Mouse (Mus musculus) stomach, embryonic 16.5 days (tissue): ENCODE results near the gene Rpp38. TPM values are rescaled to one million over a fixed set of nuclear protein-coding genes. Genes with fewer than 3 reads are reported as not detected.
A peak's percentile ranks its signal among the peaks of the same experiment; 100 is the strongest.

Source experiments
- ATAC-seq: fragments of 200-750 bp; cut with Nextera tagmentation; 2 replicates; pipeline ENCODE4 v1.8.0; 2017; ENCODE audit warnings: moderate number of reproducible peaks, moderate TSS enrichment; ENCODE audit not compliant: insufficient read depth, low FRiP score
- H3K27ac ChIP-seq: fragments of 300-500 bp; sonication (generic); 2 replicates; pipeline ENCODE4 v1.5.1; 2014; ENCODE audit warnings: low read length
- H3K27me3 ChIP-seq: fragments of 300-500 bp; sonication (generic); 2 replicates; pipeline ENCODE4 v1.6.1; 2014; ENCODE audit warnings: low read length, control low read depth, mixed read lengths; ENCODE audit not compliant: control insufficient read depth, insufficient read depth
- H3K36me3 ChIP-seq: fragments of 300-500 bp; sonication (generic); 2 replicates; pipeline ENCODE4 v1.6.1; 2014; ENCODE audit warnings: low read length; ENCODE audit not compliant: control insufficient read depth, insufficient read depth
- H3K4me1 ChIP-seq: fragments of 300-500 bp; sonication (generic); 2 replicates; pipeline ENCODE4 v1.6.1; 2014; ENCODE audit warnings: low read length, control low read depth, mixed read lengths; ENCODE audit not compliant: control insufficient read depth, insufficient read depth
- H3K4me2 ChIP-seq: fragments of 300-500 bp; sonication (generic); 2 replicates; pipeline ENCODE4 v1.6.1; 2014; ENCODE audit warnings: low read depth, low read length, mixed read lengths
- H3K4me3 ChIP-seq: fragments of 300-500 bp; sonication (generic); replicated peaks from 2 replicates; pipeline ENCODE4 v1.5.1; 2014; ENCODE audit warnings: mild to moderate bottlenecking, low read length
- H3K9ac ChIP-seq: fragments of 300-500 bp; sonication (generic); 2 replicates; pipeline ENCODE4 v1.6.1; 2014; ENCODE audit warnings: low read length
- H3K9me3 ChIP-seq: fragments of 300-500 bp; sonication (generic); replicated peaks from 2 replicates; pipeline ENCODE4 v1.6.1; 2016; ENCODE audit warnings: low read length, control low read depth; ENCODE audit not compliant: control insufficient read depth
- WGBS: fragments of 180-500 bp; shearing (Covaris S2); extraction: QIAGEN DNeasy Blood & Tissue Kit; methylation state at CpG from one replicate; pipeline ENCODE4 v1.1.7; 2014; 5-methylcytosine and 5-hydroxymethylcytosine counted together
- polyA plus RNA-seq: library from polyadenylated mRNA; unstranded; fragments of >200 nt; fragmentation: Nextera tagmentation; extraction: Ambion mirVana; gene quantifications from 2 replicates; pipeline ENCODE4 v1.2.1, GENCODE M21; 2015

Rpp38 gene
- polyA plus RNA-seq, 1 experiment from 2014 or later = 22.0 TPM

DNA sequence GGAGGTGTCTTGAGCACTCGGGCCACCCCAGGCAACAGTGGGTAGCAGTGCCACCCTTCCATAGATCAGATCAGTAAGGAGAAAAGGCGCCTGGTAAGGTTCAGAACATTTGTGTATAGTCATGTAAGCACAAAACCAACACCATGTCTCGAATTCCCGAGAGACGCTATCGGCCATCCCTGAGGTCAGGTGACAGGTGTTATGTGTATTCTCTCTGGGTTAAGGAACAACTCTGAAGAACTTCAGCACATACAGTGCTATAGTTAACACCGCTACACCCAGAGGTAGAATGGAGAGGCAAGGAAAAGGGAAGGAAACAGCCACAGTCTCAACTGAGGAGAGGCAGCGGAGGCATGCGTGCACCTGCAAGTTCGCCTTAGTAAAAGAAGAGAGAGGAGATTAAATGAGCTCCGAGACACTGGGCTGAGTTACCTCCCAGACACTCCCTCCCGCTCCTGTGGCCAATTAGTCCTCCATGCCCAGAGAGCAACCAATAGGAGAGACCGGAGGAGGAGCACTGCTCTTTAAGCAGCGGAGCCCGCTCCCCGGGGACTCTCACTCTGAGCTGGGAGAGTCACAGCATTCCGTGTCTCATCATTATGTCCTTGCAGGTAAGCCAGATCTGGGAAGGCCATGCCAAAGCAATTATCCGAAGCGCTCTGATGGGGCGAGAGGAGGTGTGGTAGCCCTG is 3.3 kb upstream of the Rpp38 start, which contains the start of gene Acbd7:
Acbd7 (plus strand) TSS at position 558 of the 691 bp plus-strand sequence.
- H3K9ac ChIP-seq = no peak within 1 kb of the TSS
- peak; percentile 42; the same call in 1 of the 2 replicates for ATAC-seq

DNA sequence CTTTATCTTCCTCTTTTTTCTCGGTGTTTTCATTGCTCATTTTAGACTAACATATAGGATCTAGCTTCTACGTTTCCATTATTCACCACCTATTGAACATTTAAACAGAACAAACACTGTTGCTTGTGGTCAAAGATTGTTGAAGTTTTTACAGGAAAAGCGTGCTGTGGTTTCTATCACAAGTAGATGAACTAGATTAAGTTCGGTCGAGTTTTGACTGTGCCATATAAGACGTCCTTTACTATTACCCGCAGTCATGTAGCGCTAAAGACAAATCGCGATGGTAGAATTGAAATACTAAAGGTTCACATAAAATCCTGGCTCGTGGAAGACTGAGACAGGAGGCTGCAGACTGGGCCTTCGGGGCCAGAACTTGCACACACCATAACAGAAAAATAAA is 1.3 kb upstream of the Rpp38 start:
- no peak for ATAC-seq
- WGBS = 87% methylated on average over 12 of the region's 12 CpGs
- Histone ChIP-seq H3K4me2 (no peak overlapping the region), H3K27ac (no peak overlapping the region), H3K4me3 (no peak overlapping the region), H3K9ac (no peak overlapping the region), H3K27me3 (0 out of 2 replicates have a peak, but pooled peaks cover 2% of the 10 kb centered on the region), H3K4me1 (peaks cover 14% of the 10 kb centered on the region), H3K9me3 (no peaks in the 10 kb centered on the region), H3K36me3 (peaks cover 6% of the 10 kb centered on the region; the same call in 1 of the 2 replicates)

More for the DNA sequence above, 3.3 kb upstream of the Rpp38 start, which contains the start of gene Acbd7:
- no peak within 1 kb of the TSS for H3K27ac ChIP-seq
- peaks cover 9% of the 10 kb centered on the region for H3K4me1 ChIP-seq
- no peaks in the 10 kb centered on the region for H3K9me3 ChIP-seq
- peak within 1 kb of the TSS; percentile 40 for H3K4me3 ChIP-seq
- 4% methylated on average over 20 of the region's 20 CpGs for WGBS
- H3K36me3 ChIP-seq = no peaks in the 10 kb centered on the region
- H3K27me3 ChIP-seq = 0 out of 2 replicates have a peak, but pooled peaks cover 2% of the 10 kb centered on the region
- H3K4me2 ChIP-seq = peak within 1 kb of the TSS; percentile 69

DNA sequence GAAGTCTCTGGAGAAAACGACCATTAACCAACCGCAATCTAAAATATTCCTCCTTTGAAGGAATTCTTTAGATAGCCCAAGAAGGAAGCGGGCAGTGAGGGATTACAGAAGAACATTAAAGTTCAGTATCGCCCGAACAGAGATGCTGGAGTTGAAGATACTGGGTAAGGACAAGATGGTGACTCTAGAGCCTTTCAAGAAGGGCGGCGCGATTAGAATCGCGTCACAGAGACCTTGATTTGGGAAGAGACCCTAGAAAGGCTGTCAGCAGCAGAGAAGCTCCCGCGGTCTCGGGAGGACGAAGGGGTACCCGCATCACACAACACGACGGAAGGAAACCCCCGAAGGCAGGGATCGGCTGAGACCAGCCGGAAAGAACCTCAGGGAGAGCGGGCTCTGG is 387 bp downstream of the Rpp38 start:
- under 1% methylated on average over 21 of the region's 21 CpGs for WGBS
- ATAC-seq = no peak
- H3K4me2 ChIP-seq = peak overlapping the region; percentile 56
- H3K9ac ChIP-seq = peak overlapping the region; percentile 82
- H3K27ac ChIP-seq = peak overlapping the region; percentile 66
- no peaks in the 10 kb centered on the region for H3K9me3 ChIP-seq
- 0 out of 2 replicates have a peak, but pooled peaks cover 2% of the 10 kb centered on the region for H3K27me3 ChIP-seq
- H3K4me3 ChIP-seq = peak overlapping the region; percentile 69
- H3K4me1 ChIP-seq = peaks cover 14% of the 10 kb centered on the region
- peaks cover 15% of the 10 kb centered on the region; the same call in 1 of the 2 replicates for H3K36me3 ChIP-seq

DNA sequence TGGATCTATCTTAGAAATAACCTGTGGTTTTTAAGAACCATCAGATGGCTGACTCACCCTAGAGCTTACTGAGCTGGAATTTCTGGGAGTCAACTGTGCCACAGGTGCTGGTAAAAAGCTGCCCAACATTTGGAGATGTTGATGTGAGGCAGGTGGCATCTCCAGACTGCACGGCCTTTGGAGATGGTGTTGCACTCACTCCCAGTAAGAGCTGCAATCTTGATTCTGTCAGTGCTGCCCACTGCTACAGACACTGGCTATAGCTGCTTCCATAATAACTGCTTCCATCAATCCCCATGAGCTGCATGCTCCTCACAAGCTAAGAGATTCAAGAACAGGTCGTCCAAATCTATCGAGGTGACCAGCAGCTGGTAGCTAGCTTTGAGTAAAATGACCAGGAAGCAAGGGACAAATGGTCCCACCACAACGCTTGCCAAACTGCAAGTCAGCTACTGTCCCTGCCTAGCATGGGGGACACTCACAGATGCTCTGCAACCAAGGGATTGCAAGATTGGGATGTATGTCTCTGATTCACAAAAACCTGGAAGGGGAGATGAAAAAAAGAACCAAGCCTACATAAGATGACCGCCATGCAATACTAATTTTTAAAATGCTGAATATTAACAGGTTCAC is 1.3 kb downstream of the Rpp38 start:
- Histone ChIP-seq H3K4me1 (peaks cover 14% of the 10 kb centered on the region), H3K36me3 (peaks cover 15% of the 10 kb centered on the region; the same call in 1 of the 2 replicates), H3K9ac (peak overlapping the region; percentile 82), H3K27me3 (no peaks in the 10 kb centered on the region), H3K27ac (peak overlapping the region; percentile 35; the same call in 1 of the 2 replicates), H3K4me2 (peak overlapping the region; percentile 56), H3K9me3 (no peaks in the 10 kb centered on the region), H3K4me3 (peak overlapping the region; percentile 69)
- 65% methylated on average over 5 of the region's 5 CpGs for WGBS
- no peak for ATAC-seq

DNA sequence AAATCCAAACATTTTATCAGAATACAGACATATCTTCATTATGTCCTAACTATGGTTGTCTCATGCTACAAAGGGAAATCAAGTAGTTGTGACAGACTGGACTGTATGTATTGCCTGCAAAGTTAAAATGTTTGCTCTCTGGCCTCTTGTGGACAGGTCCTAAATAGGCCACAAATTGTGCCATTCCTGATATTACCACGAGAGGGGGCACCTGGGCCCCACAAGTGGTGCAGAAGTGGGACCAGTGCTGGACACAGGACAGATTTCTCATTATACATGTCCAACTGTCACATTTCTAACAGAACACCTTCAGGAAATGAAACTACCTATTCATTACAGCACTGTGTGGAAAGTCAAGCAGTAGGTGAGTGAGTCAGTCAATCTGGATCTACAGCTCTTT is 5.1 kb downstream of the Rpp38 start:
- WGBS = 24% methylated on average over 1 of the region's 1 CpGs
- peak; percentile 56; the same call in 1 of the 2 replicates for ATAC-seq
- Histone ChIP-seq H3K9ac (no peak overlapping the region), H3K4me2 (no peak overlapping the region), H3K36me3 (peaks cover 20% of the 10 kb centered on the region; the same call in 1 of the 2 replicates), H3K27ac (no peak overlapping the region), H3K4me1 (peaks cover 14% of the 10 kb centered on the region), H3K27me3 (no peaks in the 10 kb centered on the region), H3K9me3 (no peaks in the 10 kb centered on the region), H3K4me3 (no peak overlapping the region)

DNA sequence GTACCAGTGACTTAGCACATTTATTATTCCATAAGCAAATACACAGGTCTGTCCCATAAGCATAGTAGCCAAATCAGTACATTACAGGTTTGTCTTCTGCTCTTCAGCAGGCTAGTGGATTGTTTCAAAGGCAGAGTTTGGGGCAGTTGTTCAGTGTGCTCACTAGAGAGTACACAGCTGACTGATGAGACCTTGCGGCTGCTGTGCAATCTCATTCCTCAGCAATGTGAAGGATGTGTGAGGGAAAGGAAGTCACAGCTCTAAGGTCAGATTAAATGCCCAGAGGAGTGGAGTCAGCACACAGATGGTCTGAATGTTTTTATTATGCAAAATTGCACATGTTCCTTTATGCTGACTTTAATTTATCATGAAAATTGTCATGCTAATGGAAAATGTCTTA is 5.9 kb downstream of the Rpp38 start:
- H3K4me1 ChIP-seq = peaks cover 12% of the 10 kb centered on the region
- H3K9ac ChIP-seq = no peak overlapping the region
- 70% methylated on average over 1 of the region's 1 CpGs for WGBS
- no peak overlapping the region for H3K4me2 ChIP-seq
- H3K9me3 ChIP-seq = no peaks in the 10 kb centered on the region
- H3K27me3 ChIP-seq = no peaks in the 10 kb centered on the region
- H3K36me3 ChIP-seq = peaks cover 20% of the 10 kb centered on the region; the same call in 1 of the 2 replicates
- H3K27ac ChIP-seq = no peak overlapping the region
- H3K4me3 ChIP-seq = no peak overlapping the region
- ATAC-seq = no peak

DNA sequence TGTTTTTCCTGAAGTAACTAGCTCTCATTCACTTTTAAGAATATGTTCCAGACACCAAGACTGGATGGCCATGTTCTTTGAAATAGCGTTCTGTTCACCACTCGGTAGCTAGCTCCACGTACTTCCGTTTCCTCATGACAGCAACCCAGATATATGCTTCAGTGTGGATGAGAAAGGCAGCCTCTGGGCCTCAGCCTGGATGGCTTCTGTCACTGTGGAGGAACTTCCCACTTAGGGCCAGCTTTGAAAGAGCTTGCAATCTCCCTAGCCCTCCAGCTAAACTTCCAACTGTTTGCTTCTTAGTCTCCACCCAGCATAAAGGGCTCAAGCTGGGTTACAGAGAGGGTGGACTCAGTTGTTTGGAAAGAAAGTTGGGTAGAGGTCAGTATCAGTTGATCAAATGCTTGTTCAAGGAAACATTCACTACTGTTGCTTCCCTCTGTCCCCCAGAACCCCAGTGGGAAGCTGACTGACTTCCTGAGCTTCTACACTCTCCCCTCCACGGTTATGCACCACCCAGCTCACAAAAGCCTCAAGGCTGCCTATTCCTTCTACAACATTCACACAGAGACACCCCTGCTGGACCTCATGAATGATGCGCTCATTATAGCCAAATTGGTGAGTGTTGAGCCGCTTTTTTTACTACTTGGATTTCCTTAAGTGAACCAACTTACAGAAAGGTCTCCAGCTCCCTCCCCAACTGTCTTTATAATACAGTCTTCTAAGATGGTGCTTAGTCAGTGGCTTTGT is 7.9 kb downstream of the Rpp38 start:
- Histone ChIP-seq H3K27ac (no peak overlapping the region), H3K4me3 (no peak overlapping the region), H3K36me3 (peaks cover 23% of the 10 kb centered on the region; the same call in 1 of the 2 replicates), H3K9ac (no peak overlapping the region), H3K9me3 (no peaks in the 10 kb centered on the region), H3K4me1 (no peaks in the 10 kb centered on the region), H3K27me3 (no peaks in the 10 kb centered on the region), H3K4me2 (no peak overlapping the region)
- no peak for ATAC-seq
- 92% methylated on average over 7 of the region's 7 CpGs for WGBS

DNA sequence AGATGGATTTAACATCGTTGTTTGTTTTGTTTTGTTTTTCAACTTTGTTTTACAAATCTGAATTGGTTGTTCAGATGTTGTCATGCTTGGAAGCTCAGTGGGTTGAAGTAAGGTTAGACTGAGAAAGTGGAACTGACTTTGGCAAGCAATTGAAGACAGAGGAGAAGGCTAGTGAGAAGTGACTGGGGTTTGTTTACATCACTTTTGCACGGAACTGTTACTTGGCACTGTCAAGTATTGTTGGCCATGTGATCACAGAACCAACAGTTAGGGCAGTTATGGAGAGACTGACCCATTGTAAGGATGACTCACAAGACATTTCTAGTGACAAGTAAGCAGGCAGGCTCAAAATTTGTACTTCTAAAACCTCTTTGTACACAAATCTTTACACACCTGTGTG is 9.3 kb downstream of the Rpp38 start:
- WGBS = 71% methylated on average over 2 of the region's 2 CpGs
- no peak overlapping the region for H3K4me3 ChIP-seq
- peaks cover 15% of the 10 kb centered on the region; the same call in 1 of the 2 replicates for H3K36me3 ChIP-seq
- H3K27me3 ChIP-seq = no peaks in the 10 kb centered on the region
- no peak for ATAC-seq
- H3K4me2 ChIP-seq = no peak overlapping the region
- no peak overlapping the region for H3K27ac ChIP-seq
- no peaks in the 10 kb centered on the region for H3K9me3 ChIP-seq
- no peak overlapping the region for H3K9ac ChIP-seq
- H3K4me1 ChIP-seq = no peaks in the 10 kb centered on the region
